ENCODE assay signal across 11 mouse cellular contexts in the genomic region with DNA sequence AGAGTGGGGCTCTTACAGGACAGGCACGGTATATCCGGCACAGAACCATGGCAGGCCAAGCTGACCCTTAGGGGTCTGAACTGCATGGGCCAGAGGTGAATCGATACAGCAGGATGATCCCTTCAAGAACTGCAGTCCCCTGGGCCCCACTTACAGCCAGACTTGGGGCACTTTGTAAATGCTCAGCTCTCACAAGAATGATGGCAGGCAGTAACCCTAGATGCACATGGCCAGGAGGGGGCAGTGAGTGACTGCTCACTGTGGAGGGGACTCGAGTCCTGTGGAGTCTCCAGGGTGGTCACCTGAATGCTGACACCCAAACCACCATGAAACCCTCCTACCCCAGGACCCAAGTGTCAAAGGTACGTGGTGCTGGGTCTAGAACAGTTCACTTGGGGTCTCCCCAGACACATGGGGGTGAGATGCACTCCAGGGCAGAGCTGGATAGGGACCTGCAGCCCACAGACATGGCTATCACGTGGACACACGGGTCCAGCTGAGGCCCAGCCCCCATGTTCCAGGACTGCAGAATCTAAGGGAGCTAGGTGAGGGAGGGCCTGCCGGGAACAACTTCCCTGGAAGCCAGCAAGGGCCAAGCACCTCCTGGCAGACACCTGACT. TPM values are rescaled to one million over a fixed set of nuclear protein-coding genes. Genes with fewer than 3 reads are reported as not detected.
DNase-seq lines count a peak whose midpoint lies in the region; ATAC-seq and TF ChIP-seq lines count a peak whose summit lies in the region.
"Had no signal": no experiment of that assay in that cellular context is flagged by ENCODE, and none has a peak within 500 bp of the region (broad histone marks: within the 10 kb centered on the region; RNA-seq: fewer than 3 reads in every experiment).

No protein-coding gene starts in this region.

- peaks cover 46% of the 10 kb centered on the region for H3K36me3 ChIP-seq in neural tube, embryonic 13.5 days

- no peaks in the 10 kb centered on the region for H3K9me3 ChIP-seq in neural tube, embryonic 13.5 days

- H3K4me2 ChIP-seq in neural tube, embryonic 13.5 days = 0 out of 2 replicates have a peak overlapping the region, but pooled peaks have one; percentile 91

- ATAC-seq in neural tube, embryonic 13.5 days (ENCODE audit: low read depth) = no peak

- peaks cover 10% of the 10 kb centered on the region for H3K4me1 ChIP-seq in lung, adult 2 months (ENCODE audit: control insufficient read depth, insufficient read depth, low read length)
- H3K4me1 ChIP-seq in cortical plate, adult 2 months (ENCODE audit: control insufficient read depth, insufficient read depth, low read length) = peaks cover 4% of the 10 kb centered on the region
- H3K4me1 ChIP-seq in neural tube, embryonic 13.5 days (replicated peaks) = peaks cover 26% of the 10 kb centered on the region

- DNase-seq in cerebellum, adult 9-11 months = peak; percentile 55
- no peak for DNase-seq in cerebellum, postnatal 4 days (ENCODE audit: low spot score in 2 of 2)
- no peak for DNase-seq in lung, adult 2 months
- no peak for DNase-seq in lung, postnatal 10 days
- DNase-seq in spleen, adult 12 weeks (ENCODE audit: low spot score) = no peak
- DNase-seq in urinary bladder, adult 2 months (ENCODE audit: low spot score) = no peak
- DNase-seq: heart, postnatal 10 days; right cerebral cortex, postnatal 25 days had no signal

- TF ChIP-seq POLR2A in lung, adult 2 months (IDR thresholded peaks at IDR 0.05; ENCODE audit: borderline replicate concordance, extremely low read depth, low read depth, low read length) = no peak
- no peak for TF ChIP-seq POLR2A in cortical plate, adult 2 months (IDR thresholded peaks at IDR 0.05; ENCODE audit: extremely low read depth, insufficient read depth, low read length)

- 0 out of 2 replicates have a peak overlapping the region, but pooled peaks have one; percentile 86 for H3K9ac ChIP-seq in neural tube, embryonic 13.5 days

- no peak overlapping the region for H3K4me3 ChIP-seq in lung, adult 2 months (replicated peaks; ENCODE audit: extremely low read depth, low read depth, low read length)
- H3K4me3 ChIP-seq in cortical plate, adult 2 months (ENCODE audit: insufficient read depth, low read length) = no peak overlapping the region
- no peak overlapping the region for H3K4me3 ChIP-seq in neural tube, embryonic 13.5 days

- no peak overlapping the region for H3K27ac ChIP-seq in cortical plate, adult 2 months (ENCODE audit: insufficient read depth, low read length)
- H3K27ac ChIP-seq in neural tube, embryonic 13.5 days (replicated peaks) = no peak overlapping the region
- H3K27ac ChIP-seq: macrophage had no signal

- H3K27me3 ChIP-seq in neural tube, embryonic 13.5 days = no peaks in the 10 kb centered on the region

- 75% methylated on average over 8 of the region's 8 CpGs for WGBS in lung, adult 2 months
- 86% methylated on average over 8 of the region's 8 CpGs for WGBS in neural tube, embryonic 13.5 days

- TF ChIP-seq CTCF in lung, adult 2 months (IDR thresholded peaks at IDR 0.05; ENCODE audit: insufficient read depth, low read length) = peak; percentile 42; the same call in 1 of the 2 replicates
- 0 out of 2 replicates have a peak, but pooled peaks have one; percentile 3 for TF ChIP-seq CTCF in cortical plate, adult 2 months (IDR thresholded peaks at IDR 0.05; ENCODE audit: extremely low read depth, insufficient read depth, low read length)

RNA-seq across cellular contexts. Expression of a gene that starts 2.5 kb away (rescaled TPM):
- 197 and 203 TPM in 2 replicates for polyA plus RNA-seq in lung, adult 2 months (2012; rRNA removed)
- polyA plus RNA-seq in cortical plate, adult 2 months (2012; rRNA removed) = 124 and 129 TPM in 2 replicates
- 68.7 and 68.8 TPM in 2 replicates for polyA plus RNA-seq in neural tube, embryonic 13.5 days (2015; fragmentation: Nextera tagmentation; extraction: Ambion mirVana)
- 79.9 and 89.6 TPM in 2 replicates for polyA plus RNA-seq in urinary bladder, adult 2 months (2012; rRNA removed)

RNA-seq across cellular contexts. Expression of a gene that starts 6.2 kb away (rescaled TPM):
- 40.3 and 47.5 TPM in 2 replicates for polyA plus RNA-seq in lung, adult 2 months (2012; rRNA removed)
- 0.87 and 1.1 TPM in 2 replicates for polyA plus RNA-seq in cortical plate, adult 2 months (2012; rRNA removed)
- 0.36 and 0.64 TPM in 2 replicates for polyA plus RNA-seq in neural tube, embryonic 13.5 days (2015; fragmentation: Nextera tagmentation; extraction: Ambion mirVana)
- polyA plus RNA-seq in urinary bladder, adult 2 months (2012; rRNA removed) = 2.2 and 2.3 TPM in 2 replicates

RNA-seq across cellular contexts. Expression of a gene that starts 11.2 kb away (rescaled TPM):
- polyA plus RNA-seq in lung, adult 2 months (2012; rRNA removed) = 0.92 and 1.1 TPM in 2 replicates
- polyA plus RNA-seq in cortical plate, adult 2 months (2012; rRNA removed) = 307 and 309 TPM in 2 replicates
- polyA plus RNA-seq in neural tube, embryonic 13.5 days (2015; fragmentation: Nextera tagmentation; extraction: Ambion mirVana) = 52.7 and 56.1 TPM in 2 replicates
- polyA plus RNA-seq in urinary bladder, adult 2 months (2012; rRNA removed) = 0.44 and 0.49 TPM in 2 replicates

RNA-seq across cellular contexts. Expression of a gene that starts 30.3 kb away (rescaled TPM):
- polyA plus RNA-seq in lung, adult 2 months (2012; rRNA removed) = 8.5 and 9.5 TPM in 2 replicates
- polyA plus RNA-seq in cortical plate, adult 2 months (2012; rRNA removed) = 3.4 and 3.9 TPM in 2 replicates
- polyA plus RNA-seq in neural tube, embryonic 13.5 days (2015; fragmentation: Nextera tagmentation; extraction: Ambion mirVana) = 1.3 and 1.9 TPM in 2 replicates
- polyA plus RNA-seq in urinary bladder, adult 2 months (2012; rRNA removed) = 16.1 and 16.2 TPM in 2 replicates

RNA-seq across cellular contexts. Expression of a gene that starts 38.3 kb away (rescaled TPM):
- 89.6 and 103 TPM in 2 replicates for polyA plus RNA-seq in lung, adult 2 months (2012; rRNA removed)
- 52.2 and 54.5 TPM in 2 replicates for polyA plus RNA-seq in cortical plate, adult 2 months (2012; rRNA removed)
- 27.1 and 27.9 TPM in 2 replicates for polyA plus RNA-seq in neural tube, embryonic 13.5 days (2015; fragmentation: Nextera tagmentation; extraction: Ambion mirVana)
- 28.4 and 67.0 TPM in 2 replicates for polyA plus RNA-seq in urinary bladder, adult 2 months (2012; rRNA removed)

Comparison
In these comparisons a context has a peak if more than half of its experiments do, and no peak if none do; other contexts are left out.
1. RNA of a gene that starts 6.2 kb away (polyA plus RNA-seq): 40.3 to 47.5 TPM in lung, adult 2 months; 2.2 to 2.3 TPM in urinary bladder, adult 2 months, 0.87 to 1.1 TPM in cortical plate, adult 2 months and 0.36 to 0.64 TPM in neural tube, embryonic 13.5 days; every median in the first group is over 10 times any median in the second.
2. RNA of a gene that starts 11.2 kb away (polyA plus RNA-seq): 307 to 309 TPM in cortical plate, adult 2 months and 52.7 to 56.1 TPM in neural tube, embryonic 13.5 days; 0.92 to 1.1 TPM in lung, adult 2 months and 0.44 to 0.49 TPM in urinary bladder, adult 2 months; every median in the first group is over 10 times any median in the second.